Mouse (Mus musculus) mature B cell (primary cell): ENCODE measurements around the gene Wdr83os.
"Not testable (repeated sequence)": the region's sequence is repeated elsewhere in the genome, so short reads cannot be mapped to it uniquely, and the experiment has no call there.

ENCODE experiments used
- in situ Hi-C: fragments of 300-500 bp; cut with MboI; formaldehyde crosslinking; loops from 2 replicates; pipeline ENCODE4 v1.14.3; 2019

Gene Wdr83os

GRCm38 (mm10) chr8:85116984-85117383 lies 36.4 kb downstream of the Wdr83os start:
- in situ Hi-C loops = no loop called here

GRCm38 (mm10) chr8:85119052-85119981 lies 38.8 kb downstream of the Wdr83os start:
- in situ Hi-C loops = no loop called here

- in situ Hi-C loops = not testable (repeated sequence)
Measured at GRCm38 (mm10) chr8:85120251-85120650, 39.7 kb downstream of the Wdr83os start.

- in situ Hi-C loops = no loop called here
Measured at GRCm38 (mm10) chr8:85122995-85123394, 42.5 kb downstream of the Wdr83os start, which contains the start of gene Zfp791. Gene Zfp791, minus strand, starts transcription at chr8:85123095.

- in situ Hi-C loops = no loop called here
Measured at GRCm38 (mm10) chr8:85123691-85124090, 43.2 kb downstream of the Wdr83os start.
